Mouse (Mus musculus) myocyte (in vitro differentiated cells): ENCODE results near the gene Itsn1.

ENCODE experiments used
- E2F4 ChIP-seq: IDR thresholded peaks from one replicate; pipeline ENCODE4 v1.6.1; 2011; ENCODE audit warnings: mild to moderate bottlenecking, control low read depth, moderate library complexity; ENCODE audit not compliant: insufficient read depth
- MYOG ChIP-seq, 3 experiments: IDR thresholded peaks; one replicate each; pipeline ENCODE4 v1.6.1; 2011; ENCODE audit warnings: control low read depth in 2 of 3, low read depth in 2 of 3, mild to moderate bottlenecking in 2 of 3; ENCODE audit not compliant: insufficient read length in 2 of 3, control insufficient read depth in 1 of 3, insufficient read depth in 1 of 3
- POLR2A ChIP-seq: IDR thresholded peaks from one replicate; pipeline ENCODE4 v1.6.1; 2011; ENCODE audit warnings: low read depth, mild to moderate bottlenecking, control low read depth, moderate library complexity; ENCODE audit not compliant: insufficient read length

- TF ChIP-seq POLR2A (no peak), MYOG (IDR thresholded peaks at IDR 0.05; ENCODE audit: control insufficient read depth in 1 of 3, insufficient read depth in 1 of 3, insufficient read length in 2 of 3, low read depth in 2 of 3) (no peak), E2F4 (no peak)
These were observed 11.3 kb downstream of the Itsn1 start for GRCm38 (mm10) chr16:91740184-91740917.
